Mouse (Mus musculus): Measurements from ENCODE around the gene Vps36.

The Vps36 gene

DNA sequence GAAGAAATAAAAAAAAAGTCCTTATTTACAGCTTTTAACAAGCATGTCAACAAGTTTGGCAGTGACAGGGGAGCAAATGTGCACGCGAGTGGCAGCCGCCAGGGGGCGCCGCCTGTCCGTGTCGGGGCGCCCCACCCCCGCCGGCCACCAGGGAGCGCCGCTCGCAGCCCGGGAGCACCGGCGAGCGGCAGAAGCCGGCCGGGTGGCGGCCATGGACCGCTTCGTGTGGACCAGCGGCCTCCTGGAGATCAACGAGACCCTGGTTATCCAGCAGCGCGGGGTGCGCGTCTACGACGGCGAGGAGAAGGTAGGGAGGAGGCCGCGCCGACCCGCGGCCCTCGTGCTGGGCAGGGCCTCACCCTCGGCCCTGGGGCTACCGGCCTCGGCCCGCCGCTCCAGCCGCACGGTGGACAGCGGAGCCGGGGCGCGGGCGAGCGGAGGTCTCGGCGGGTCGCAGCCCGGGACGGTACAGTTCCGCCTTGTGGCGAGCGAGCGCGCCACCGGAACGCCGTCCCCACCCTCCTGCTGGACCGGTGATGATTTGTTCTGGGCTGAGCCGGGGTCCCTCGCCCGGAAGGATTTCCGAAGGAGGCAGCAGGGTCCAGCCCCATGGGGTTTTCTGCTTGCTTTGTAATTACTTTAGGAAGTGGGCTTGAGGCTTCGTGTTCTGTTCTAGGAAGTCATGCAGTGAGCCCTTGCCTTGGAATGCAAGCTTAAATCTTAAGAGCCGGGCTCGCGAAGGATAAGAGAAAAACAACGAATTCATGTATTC is at the start of gene Vps36:
TSS of gene Vps36 (plus strand) at position 150 of the 772 bp plus-strand sequence.
- DNase-seq: peak; percentile 63 to 69

- no peak for DNase-seq
These were observed 48.7 kb upstream of the Vps36 start for GRCm38 (mm10) chr8:22143764-22144491.

GRCm38 (mm10) chr8:22145831-22146230 is 46.8 kb upstream of the Vps36 start:
- no peak for DNase-seq

GRCm38 (mm10) chr8:22147706-22148366 is 44.8 kb upstream of the Vps36 start:
- DNase-seq: no peak

GRCm38 (mm10) chr8:22148367-22148740 is 44.3 kb upstream of the Vps36 start:
- no peak for DNase-seq

DNA sequence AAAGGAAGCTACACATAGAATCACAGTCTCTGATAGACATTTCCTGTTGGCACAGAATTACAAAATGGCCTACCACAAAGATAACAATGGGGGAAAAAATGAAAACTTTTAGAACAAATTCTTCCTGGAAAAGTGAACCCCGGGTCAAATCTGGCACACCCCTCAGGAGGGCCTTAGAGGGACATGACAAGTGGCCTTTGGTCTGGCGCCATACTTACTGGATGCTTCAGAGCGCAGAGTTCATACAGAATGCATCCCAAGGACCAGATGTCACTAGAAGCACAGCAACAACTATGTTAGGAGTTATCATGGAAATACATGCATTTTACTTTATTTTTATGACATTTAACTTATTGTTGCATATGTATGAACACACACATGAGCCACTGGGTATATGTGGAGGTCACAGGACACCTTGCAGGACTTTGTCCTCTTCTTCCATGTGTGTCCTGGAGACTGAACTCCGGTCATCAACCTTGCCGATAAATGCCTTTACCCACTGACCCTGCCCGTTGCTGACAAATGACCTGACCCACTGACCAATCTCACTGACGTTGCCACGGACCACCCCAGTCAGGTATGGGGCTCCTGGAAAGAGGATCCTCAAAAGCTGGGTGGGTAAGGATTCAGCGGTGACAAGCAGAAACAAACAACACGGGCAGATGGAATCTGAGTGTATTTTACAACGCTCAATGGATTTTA is 42.8 kb upstream of the Vps36 start:
- no peak for DNase-seq

GRCm38 (mm10) chr8:22150345-22150663 is 42.3 kb upstream of the Vps36 start:
- no peak for DNase-seq

- DNase-seq: no peak
These were observed 30.4 kb upstream of the Vps36 start for GRCm38 (mm10) chr8:22162206-22162605.

DNA sequence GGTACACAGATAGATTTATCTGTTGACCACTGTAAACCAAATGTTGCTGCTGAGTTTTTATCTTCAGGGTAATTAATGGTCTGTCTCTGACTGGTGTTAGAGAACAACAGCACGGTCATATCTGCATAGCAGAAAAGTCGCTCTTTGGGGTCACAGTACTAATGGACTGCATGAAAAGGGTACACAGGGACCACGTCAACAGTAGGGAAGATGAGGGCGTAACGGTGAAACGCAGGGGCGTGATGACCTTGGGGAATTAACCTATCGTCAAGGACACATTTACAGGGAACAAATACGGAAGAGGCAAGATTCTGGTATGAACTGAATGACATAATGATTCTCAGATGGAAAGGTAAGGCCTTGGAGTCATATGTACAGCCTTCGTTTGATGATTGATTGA is 28.2 kb upstream of the Vps36 start:
- DNase-seq: no peak

GRCm38 (mm10) chr8:22165251-22166079 is 27.1 kb upstream of the Vps36 start:
- no peak for DNase-seq

DNA sequence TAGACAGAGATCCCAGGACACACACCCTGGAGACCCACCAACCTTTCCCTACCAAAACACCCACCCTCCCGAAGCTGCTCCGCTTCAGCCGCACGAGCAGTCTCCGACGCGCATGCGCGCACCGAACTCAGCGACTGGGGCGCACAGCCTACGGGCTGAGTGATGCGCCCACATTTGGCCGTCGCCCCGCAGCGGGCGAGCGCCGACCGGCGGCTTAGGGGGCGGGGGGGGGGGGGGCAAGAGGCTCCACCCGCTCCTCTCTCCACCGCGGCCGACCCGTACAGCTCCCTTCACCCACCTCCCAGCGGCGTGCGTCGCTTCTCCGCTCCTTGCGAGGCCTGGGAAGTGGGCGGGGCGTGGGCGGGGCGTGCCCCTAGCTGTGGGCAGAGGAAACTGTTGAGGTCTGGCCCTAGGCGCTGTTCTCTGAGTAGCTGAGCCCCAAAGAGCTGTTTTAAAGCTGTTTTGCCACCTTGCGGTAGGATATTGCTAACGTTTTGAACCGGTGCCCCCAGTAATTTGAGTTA is 26.5 kb upstream of the Vps36 start, which contains the start of gene Nek3:
TSS of gene Nek3 (minus strand) at position 356 of the 524 bp plus-strand sequence.
- DNase-seq: peak; percentile 77

GRCm38 (mm10) chr8:22169167-22169566 is 23.4 kb upstream of the Vps36 start:
- DNase-seq: no peak

DNA sequence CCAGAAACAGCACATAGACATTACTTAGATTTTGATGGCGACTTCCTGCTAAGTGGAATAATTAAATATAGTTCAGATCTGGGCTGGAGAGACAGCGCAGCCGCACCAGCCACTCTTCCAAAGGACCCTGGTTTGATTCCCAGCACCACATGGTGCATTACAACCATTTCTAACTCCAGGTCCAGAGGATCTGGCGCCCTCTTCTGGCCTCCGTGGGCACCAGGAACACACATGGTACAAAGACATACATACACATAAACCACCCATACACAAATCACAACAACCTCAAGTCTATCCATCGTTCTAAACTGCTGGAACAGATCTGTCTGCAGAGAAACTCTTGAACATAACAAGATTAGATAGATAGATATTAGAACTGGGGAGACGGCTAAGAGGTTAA is 16.6 kb upstream of the Vps36 start:
- DNase-seq: no peak

- DNase-seq: no peak
These were observed 7.7 kb upstream of the Vps36 start for GRCm38 (mm10) chr8:22184884-22185283.

DNA sequence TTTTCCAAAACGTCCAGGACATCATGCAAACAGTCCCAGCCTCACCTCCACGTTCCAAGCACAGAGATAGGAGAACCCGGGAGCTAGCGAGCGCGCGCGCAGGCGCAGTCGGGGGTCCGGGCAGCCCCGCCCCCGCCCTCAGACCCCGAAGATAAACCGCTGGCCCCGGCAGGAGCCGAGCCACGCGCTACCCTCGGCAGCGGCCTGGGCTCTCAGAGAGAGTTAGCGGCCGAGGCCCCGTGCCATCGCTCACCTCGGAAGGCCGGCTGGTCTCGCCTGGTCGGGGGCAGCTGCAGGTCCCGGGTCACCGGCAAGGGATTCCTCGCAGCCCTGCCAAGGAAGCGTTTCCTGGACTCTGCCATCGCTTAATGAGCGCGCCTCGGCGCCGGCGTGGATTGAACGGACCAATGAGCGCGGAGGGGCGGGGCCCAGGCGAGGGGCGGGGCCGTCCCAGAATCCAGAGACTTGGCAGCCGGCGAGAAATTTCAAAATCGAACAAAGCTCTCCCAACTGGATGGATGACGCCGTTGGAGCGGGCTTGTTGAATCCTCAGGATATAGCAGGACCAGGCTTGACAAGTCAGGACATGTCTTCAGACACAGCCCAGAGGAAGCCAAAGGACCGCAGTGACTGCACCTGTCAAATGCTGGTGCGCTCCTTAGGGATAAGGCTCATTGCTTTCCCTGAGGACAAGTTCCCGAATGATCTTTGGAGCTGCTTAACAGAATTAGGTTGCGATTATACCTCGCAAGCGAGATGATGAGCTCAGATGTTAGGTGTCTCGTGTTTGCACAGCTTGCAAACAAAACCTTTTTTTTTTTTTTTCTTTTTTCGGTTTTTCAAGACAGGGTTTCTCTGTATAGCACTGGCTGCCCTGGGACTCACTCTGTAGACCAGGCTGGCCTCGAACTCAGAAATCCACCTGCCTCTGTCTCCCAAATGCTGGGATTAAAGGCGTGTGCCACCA is 6.9 kb upstream of the Vps36 start, which contains the start of gene Ckap2:
TSS of gene Ckap2 (minus strand) at position 389 of the 967 bp plus-strand sequence.
- peak; percentile 79 to 83 for DNase-seq

DNA sequence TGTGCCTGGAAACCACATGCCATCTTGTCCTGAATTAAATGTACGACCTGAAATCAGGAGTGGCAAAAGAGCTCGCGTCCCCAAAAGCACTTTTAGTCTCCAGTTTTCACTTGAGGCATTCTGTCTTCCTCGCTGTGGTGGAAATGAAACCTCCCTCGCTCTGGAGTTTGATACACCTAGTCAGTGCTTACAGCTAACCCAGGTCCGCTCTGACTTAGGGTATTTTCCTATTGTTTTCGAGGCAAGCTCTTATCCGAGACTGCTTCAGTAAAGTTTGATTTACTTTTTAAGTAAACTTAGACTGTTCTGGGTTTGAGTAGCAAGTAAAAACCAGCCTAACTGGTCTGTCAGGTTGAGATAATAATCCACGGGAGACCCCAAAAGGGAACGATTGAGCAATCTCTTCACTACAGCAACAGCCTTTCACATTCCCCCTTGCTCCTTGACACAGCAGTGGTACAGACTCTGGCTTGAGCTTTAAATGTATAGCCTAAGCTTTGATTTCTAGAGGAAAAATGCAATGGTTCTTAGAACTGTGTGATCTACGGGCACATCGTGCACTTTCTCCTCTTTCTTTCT is 912 bp downstream of the Vps36 start:
- DNase-seq: peak in 1 of 2 experiments; percentile 11

- no peak for DNase-seq
These were observed 5.3 kb downstream of the Vps36 start for GRCm38 (mm10) chr8:22197914-22198313.

DNA sequence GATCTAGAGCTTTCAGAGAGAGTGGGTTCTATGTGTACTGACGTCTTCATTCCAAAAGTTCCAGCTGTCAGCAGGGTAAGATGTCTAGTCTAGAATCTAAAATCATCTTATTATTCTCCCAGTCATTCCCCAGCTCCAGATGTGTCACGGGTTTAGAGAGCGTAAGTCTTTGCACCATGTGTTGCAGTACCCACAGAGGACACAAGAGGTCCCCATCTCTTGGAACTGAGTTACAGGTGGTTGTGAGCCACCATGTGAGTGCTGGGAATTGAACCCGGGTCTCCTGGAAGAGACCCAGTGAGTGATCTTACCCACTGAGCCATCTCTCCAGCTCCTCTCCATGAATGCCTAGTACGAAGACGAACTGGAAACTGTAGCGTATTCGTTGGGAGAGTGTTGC is 6.9 kb downstream of the Vps36 start:
- no peak for DNase-seq

DNA sequence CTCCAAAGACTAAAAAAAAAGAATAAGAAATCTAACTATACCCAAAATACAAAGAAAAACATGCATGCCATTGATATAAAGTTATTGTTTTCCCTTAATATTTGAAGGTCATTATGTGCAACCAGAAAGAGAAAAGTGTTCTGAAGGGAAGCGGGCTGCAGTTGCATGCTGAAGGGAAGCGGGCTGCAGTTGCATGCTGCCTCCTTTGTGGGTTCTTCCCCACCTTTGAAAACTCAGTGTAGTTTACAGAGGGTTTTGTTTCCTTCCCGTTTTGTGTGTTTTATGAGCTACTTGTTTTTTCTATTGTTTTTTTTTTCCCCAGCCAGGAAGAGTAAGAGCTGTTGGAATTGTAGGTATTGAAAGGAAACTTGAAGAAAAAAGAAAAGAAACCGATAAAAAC is 14.9 kb downstream of the Vps36 start:
- no peak for DNase-seq

GRCm38 (mm10) chr8:22209012-22209411 is 16.4 kb downstream of the Vps36 start:
- no peak for DNase-seq

All from thymus, adult 18-20 months (tissue).